8 mouse cellular contexts compared by ENCODE assay signal in genomic region chr1:169917998-169918397, GRCm38 (mm10). TPM values are rescaled to one million over a fixed set of nuclear protein-coding genes. Genes with fewer than 3 reads are reported as not detected.
DNase-seq lines count a peak whose midpoint lies in the region; ATAC-seq and TF ChIP-seq lines count a peak whose summit lies in the region.

No protein-coding gene starts in this region.

- DNase-seq in heart, adult 2 months = peak; percentile 46 to 47
- DNase-seq in heart, postnatal 25 days (ENCODE audit: low spot score) = no peak
- DNase-seq in adrenal gland, postnatal 4 days (ENCODE audit: low spot score in 2 of 2) = peak; percentile 25 to 50
- DNase-seq in frontal cortex, postnatal 10 days (ENCODE audit: low spot score in 2 of 2) = peak; percentile 51 to 62
- peak; percentile 14 for DNase-seq in induced T-regulatory cell, adult 2 months (ENCODE audit: low read depth)
- DNase-seq in left cerebral cortex, adult 2 months (ENCODE audit: extremely low spot score in 1 of 2, low spot score in 2 of 2) = peak; percentile 59 to 77
- peak; percentile 53 for DNase-seq in right cerebral cortex, postnatal 4 days

- H3K4me3 ChIP-seq in heart, adult 2 months = no peak overlapping the region
- no peak overlapping the region for H3K4me3 ChIP-seq in left cerebral cortex, adult 2 months

- no peak for TF ChIP-seq POLR2A in heart, adult 2 months (IDR thresholded peaks at IDR 0.05; ENCODE audit: insufficient read depth, low read depth, low read length)

- 0 out of 2 replicates have a peak, but pooled peaks have one; percentile 28 for TF ChIP-seq EP300 in heart, adult 2 months (IDR thresholded peaks at IDR 0.05; ENCODE audit: insufficient read depth, low read depth, low read length)

- no peaks in the 10 kb centered on the region for H3K4me1 ChIP-seq in heart, adult 2 months (ENCODE audit: control insufficient read depth, insufficient read depth, low read length)

- no peaks in the 10 kb centered on the region for H3K27me3 ChIP-seq in heart, adult 2 months (ENCODE audit: control insufficient read depth, insufficient read depth, low read length)

- 33% methylated on average over 4 of the region's 4 CpGs for WGBS in heart, adult 2 months

- no peaks in the 10 kb centered on the region for H3K79me2 ChIP-seq in heart, adult 2 months (replicated peaks; ENCODE audit: control insufficient read depth, insufficient read depth, low read length)

- ATAC-seq in megakaryocyte, adult 5-6 weeks (ENCODE audit: poor library complexity, severe bottlenecking) = 0 out of 2 replicates have a peak, but pooled peaks have one; percentile 39

- TF ChIP-seq CTCF in heart, adult 2 months (IDR thresholded peaks at IDR 0.05) = peak; percentile 84
- peak; percentile 85 for TF ChIP-seq CTCF in left cerebral cortex, adult 2 months (IDR thresholded peaks at IDR 0.05)

- H3K36me3 ChIP-seq in heart, adult 2 months (ENCODE audit: control insufficient read depth, insufficient read depth, low read length) = no peaks in the 10 kb centered on the region

- H3K27ac ChIP-seq in heart, adult 2 months = no peak overlapping the region
- peak overlapping the region; percentile 56; the same call in 1 of the 2 replicates for H3K27ac ChIP-seq in left cerebral cortex, adult 2 months

- no peak overlapping the region for H3K9ac ChIP-seq in heart, adult 2 months (ENCODE audit: low read depth, low read length)

- intact Hi-C loops in heart, adult 2 months (cut with DNase I) = loop anchor here (10.0 kb wide), 1 partner anchor 173 kb away; the partner anchor contains the start of gene Rgs4
- intact Hi-C loops in heart, postnatal 25 days (cut with DNase I) = loop anchor here (5.0 kb wide), 2 partner anchors 171 to 386 kb away; partner anchors contain the start of genes Nuf2 and Rgs4
- intact Hi-C loops in left cerebral cortex, adult 2 months (cut with DNase I) = loop anchor here (1.0 to 5.0 kb wide), 2 partner anchors 171 to 248 kb away; partner anchors contain the start of gene Rgs4

RNA-seq across cellular contexts. Expression of gene Ccdc190, which starts 10.4 kb away (rescaled TPM):
- total RNA-seq in heart, adult 2 months (2021) = under 1 TPM in 1 of 2 experiments, not detected in 1; 0.29 TPM
- 0.16 TPM in 1 of 2 replicates, not detected in the other for polyA plus RNA-seq in heart, adult 2 months (2012; rRNA removed)
- under 1 TPM; 0.13 to 0.20 TPM for total RNA-seq in heart, postnatal 25 days (2021)
- under 1 TPM; 0.34 to 0.59 TPM for total RNA-seq in adrenal gland, postnatal 4 days (2021)
- 10 to 100 TPM; 15.3 to 21.5 TPM for total RNA-seq in left cerebral cortex, adult 2 months (2021)
- total RNA-seq in megakaryocyte, adult 5-6 weeks (2015) = not detected in 2 replicates
- not detected in 2 replicates for total RNA-seq in megakaryocyte, adult 5-6 weeks (2017)

RNA-seq across cellular contexts. Expression of gene Hsd17b7, which starts 51.0 kb away (rescaled TPM):
- total RNA-seq in heart, adult 2 months (2021) = 10 to 100 TPM; 14.2 to 14.4 TPM
- polyA plus RNA-seq in heart, adult 2 months (2012; rRNA removed) = 13.1 and 13.2 TPM in 2 replicates
- total RNA-seq in heart, postnatal 25 days (2021) = 10 to 100 TPM; 15.8 to 16.9 TPM
- 10 to 100 TPM; 10.5 to 12.5 TPM for total RNA-seq in adrenal gland, postnatal 4 days (2021)
- total RNA-seq in left cerebral cortex, adult 2 months (2021) = 10 to 100 TPM; 16.7 to 18.0 TPM
- 2.8 and 2.9 TPM in 2 replicates for total RNA-seq in megakaryocyte, adult 5-6 weeks (2015)
- total RNA-seq in megakaryocyte, adult 5-6 weeks (2017) = 2.0 and 4.4 TPM in 2 replicates

Comparison
In these comparisons a context has a peak if more than half of its experiments do, and no peak if none do; other contexts are left out.
1. RNA of gene Ccdc190, which starts 10.4 kb away (total RNA-seq): 15.3 to 21.5 TPM in left cerebral cortex, adult 2 months; 0.34 to 0.59 TPM in adrenal gland, postnatal 4 days, 0.29 TPM in heart, adult 2 months, 0.13 to 0.20 TPM in heart, postnatal 25 days and not detected in megakaryocyte, adult 5-6 weeks; every median in the first group is over 10 times any median in the second.